Mouse (Mus musculus): ENCODE results near the gene Rpp25l. TPM values are rescaled to one million over a fixed set of nuclear protein-coding genes. Genes with fewer than 3 reads are reported as not detected.
A peak's percentile ranks its signal among the peaks of the same experiment; 100 is the strongest.

The Rpp25l gene
- polyA plus RNA-seq, 1 experiment from 2014 or later, result 92.5 TPM

GRCm38 (mm10) chr4:41758701-41759100, 45.4 kb upstream of the Rpp25l start:
- H3K4me2 ChIP-seq (ENCODE audit: low read depth, low read length, severe bottlenecking), result no peak overlapping the region
- H3K4me1 ChIP-seq (replicated peaks; ENCODE audit: control insufficient read depth, insufficient read depth, low read length), result peaks cover 11% of the 10 kb centered on the region
- WGBS, result 92% methylated on average over 4 of the region's 4 CpGs
- no peak overlapping the region for H3K27ac ChIP-seq (ENCODE audit: low read depth, low read length)
- no peaks in the 10 kb centered on the region for H3K36me3 ChIP-seq (ENCODE audit: control insufficient read depth, insufficient read depth, low read length)
- DNase-seq (ENCODE audit: low spot score) (no peak), ATAC-seq (replicated peaks; ENCODE audit: low FRiP score) (no peak)
- H3K4me3 ChIP-seq (ENCODE audit: low read depth, low read length), result no peak overlapping the region
- no peaks in the 10 kb centered on the region for H3K27me3 ChIP-seq (ENCODE audit: control insufficient read depth, insufficient read depth, low read length)
- H3K9ac ChIP-seq (ENCODE audit: low read length), result no peak overlapping the region
- no peaks in the 10 kb centered on the region for H3K9me3 ChIP-seq (ENCODE audit: control insufficient read depth, low read length)

- Histone ChIP-seq H3K4me1 (replicated peaks; ENCODE audit: control insufficient read depth, insufficient read depth, low read length) (peaks cover 11% of the 10 kb centered on the region), H3K27me3 (ENCODE audit: control insufficient read depth, insufficient read depth, low read length) (no peaks in the 10 kb centered on the region), H3K36me3 (ENCODE audit: control insufficient read depth, insufficient read depth, low read length) (no peaks in the 10 kb centered on the region), H3K27ac (ENCODE audit: low read depth, low read length) (no peak overlapping the region), H3K4me2 (ENCODE audit: low read depth, low read length, severe bottlenecking) (no peak overlapping the region), H3K9ac (ENCODE audit: low read length) (no peak overlapping the region), H3K4me3 (ENCODE audit: low read depth, low read length) (no peak overlapping the region), H3K9me3 (ENCODE audit: control insufficient read depth, low read length) (no peaks in the 10 kb centered on the region)
- DNase-seq (ENCODE audit: low spot score) (peak; percentile 43), ATAC-seq (replicated peaks; ENCODE audit: low FRiP score) (no peak)
- 85% methylated on average over 11 of the region's 11 CpGs for WGBS
These were observed 44.7 kb upstream of the Rpp25l start for GRCm38 (mm10) chr4:41758021-41758420.

- Histone ChIP-seq H3K27ac (ENCODE audit: low read depth, low read length) (no peak overlapping the region), H3K4me2 (ENCODE audit: low read depth, low read length, severe bottlenecking) (no peak overlapping the region), H3K9ac (ENCODE audit: low read length) (no peak overlapping the region), H3K27me3 (ENCODE audit: control insufficient read depth, insufficient read depth, low read length) (no peaks in the 10 kb centered on the region), H3K9me3 (ENCODE audit: control insufficient read depth, low read length) (no peaks in the 10 kb centered on the region), H3K36me3 (ENCODE audit: control insufficient read depth, insufficient read depth, low read length) (no peaks in the 10 kb centered on the region), H3K4me1 (replicated peaks; ENCODE audit: control insufficient read depth, insufficient read depth, low read length) (peaks cover 11% of the 10 kb centered on the region), H3K4me3 (ENCODE audit: low read depth, low read length) (no peak overlapping the region)
- ATAC-seq (replicated peaks; ENCODE audit: low FRiP score), result no peak
- DNase-seq (ENCODE audit: low spot score), result peak; percentile 37
- 94% methylated on average over 13 of the region's 13 CpGs for WGBS
These were observed 44.0 kb upstream of the Rpp25l start for GRCm38 (mm10) chr4:41757321-41757720.

GRCm38 (mm10) chr4:41756440-41756839, 43.1 kb upstream of the Rpp25l start:
- H3K9me3 ChIP-seq (ENCODE audit: control insufficient read depth, low read length), result no peaks in the 10 kb centered on the region
- DNase-seq (ENCODE audit: low spot score) (peak; percentile 52), ATAC-seq (replicated peaks; ENCODE audit: low FRiP score) (no peak)
- H3K4me1 ChIP-seq (replicated peaks; ENCODE audit: control insufficient read depth, insufficient read depth, low read length), result peaks cover 8% of the 10 kb centered on the region
- peak overlapping the region; percentile 95; the same call in 1 of the 2 replicates for H3K4me2 ChIP-seq (ENCODE audit: low read depth, low read length, severe bottlenecking)
- no peaks in the 10 kb centered on the region for H3K36me3 ChIP-seq (ENCODE audit: control insufficient read depth, insufficient read depth, low read length)
- H3K4me3 ChIP-seq (ENCODE audit: low read depth, low read length), result peak overlapping the region; percentile 64
- H3K27me3 ChIP-seq (ENCODE audit: control insufficient read depth, insufficient read depth, low read length), result no peaks in the 10 kb centered on the region
- H3K27ac ChIP-seq (ENCODE audit: low read depth, low read length), result no peak overlapping the region
- 78% methylated on average over 8 of the region's 8 CpGs for WGBS
- no peak overlapping the region; the same call in 1 of the 2 replicates for H3K9ac ChIP-seq (ENCODE audit: low read length)

- Histone ChIP-seq H3K4me1 (replicated peaks; ENCODE audit: control insufficient read depth, insufficient read depth, low read length) (peaks cover 3% of the 10 kb centered on the region; the same call in 1 of the 2 replicates), H3K36me3 (ENCODE audit: control insufficient read depth, insufficient read depth, low read length) (no peaks in the 10 kb centered on the region), H3K9me3 (ENCODE audit: control insufficient read depth, low read length) (no peaks in the 10 kb centered on the region), H3K4me3 (ENCODE audit: low read depth, low read length) (peak within 1 kb of the TSS; percentile 64), H3K9ac (ENCODE audit: low read length) (peak within 1 kb of the TSS; percentile 64), H3K4me2 (ENCODE audit: low read depth, low read length, severe bottlenecking) (peak within 1 kb of the TSS; percentile 95), H3K27ac (ENCODE audit: low read depth, low read length) (peak within 1 kb of the TSS; percentile 27; the same call in 1 of the 2 replicates), H3K27me3 (ENCODE audit: control insufficient read depth, insufficient read depth, low read length) (no peaks in the 10 kb centered on the region)
- ATAC-seq (replicated peaks; ENCODE audit: low FRiP score), result peak; percentile 67
- WGBS, result under 1% methylated on average over 56 of the region's 57 CpGs
- DNase-seq (ENCODE audit: low spot score), result peak; percentile 86
These were observed 42.3 kb upstream of the Rpp25l start, which contains the start of gene Sigmar1 for GRCm38 (mm10) chr4:41755338-41756305. TSS of gene Sigmar1 (minus strand) at chr4:41756157.

GRCm38 (mm10) chr4:41754797-41755337, 41.5 kb upstream of the Rpp25l start, which contains the start of gene Galt:
TSS of gene Galt (plus strand) at chr4:41755228.
- no peak for DNase-seq (ENCODE audit: low spot score)
- Histone ChIP-seq H3K9ac (ENCODE audit: low read length) (peak within 1 kb of the TSS; percentile 64), H3K4me3 (ENCODE audit: low read depth, low read length) (peak within 1 kb of the TSS; percentile 64), H3K9me3 (ENCODE audit: control insufficient read depth, low read length) (no peaks in the 10 kb centered on the region), H3K27me3 (ENCODE audit: control insufficient read depth, insufficient read depth, low read length) (no peaks in the 10 kb centered on the region), H3K4me2 (ENCODE audit: low read depth, low read length, severe bottlenecking) (peak within 1 kb of the TSS; percentile 95), H3K27ac (ENCODE audit: low read depth, low read length) (peak within 1 kb of the TSS; percentile 27; the same call in 1 of the 2 replicates), H3K4me1 (replicated peaks; ENCODE audit: control insufficient read depth, insufficient read depth, low read length) (no peaks in the 10 kb centered on the region; the same call in 1 of the 2 replicates), H3K36me3 (ENCODE audit: control insufficient read depth, insufficient read depth, low read length) (no peaks in the 10 kb centered on the region)
- ATAC-seq (replicated peaks; ENCODE audit: low FRiP score), result peak; percentile 60
- WGBS, result 12% methylated on average over 14 of the region's 14 CpGs

GRCm38 (mm10) chr4:41745021-41745420, 31.7 kb upstream of the Rpp25l start:
- H3K36me3 ChIP-seq (ENCODE audit: control insufficient read depth, insufficient read depth, low read length), result no peaks in the 10 kb centered on the region
- H3K4me1 ChIP-seq (replicated peaks; ENCODE audit: control insufficient read depth, insufficient read depth, low read length), result 0 out of 2 replicates have a peak, but pooled peaks cover 3% of the 10 kb centered on the region
- DNase-seq (ENCODE audit: low spot score) (no peak), ATAC-seq (replicated peaks; ENCODE audit: low FRiP score) (no peak)
- peaks cover 12% of the 10 kb centered on the region; the same call in 1 of the 2 replicates for H3K9me3 ChIP-seq (ENCODE audit: control insufficient read depth, low read length)
- H3K27ac ChIP-seq (ENCODE audit: low read depth, low read length), result no peak overlapping the region
- H3K4me2 ChIP-seq (ENCODE audit: low read depth, low read length, severe bottlenecking), result no peak overlapping the region
- H3K4me3 ChIP-seq (ENCODE audit: low read depth, low read length), result no peak overlapping the region
- 91% methylated on average over 1 of the region's 1 CpGs for WGBS
- H3K9ac ChIP-seq (ENCODE audit: low read length), result no peak overlapping the region
- no peaks in the 10 kb centered on the region for H3K27me3 ChIP-seq (ENCODE audit: control insufficient read depth, insufficient read depth, low read length)

GRCm38 (mm10) chr4:41744131-41744530, 30.8 kb upstream of the Rpp25l start:
- ATAC-seq (replicated peaks; ENCODE audit: low FRiP score) (no peak), DNase-seq (ENCODE audit: low spot score) (no peak)
- H3K4me2 ChIP-seq (ENCODE audit: low read depth, low read length, severe bottlenecking), result no peak overlapping the region
- no peaks in the 10 kb centered on the region for H3K27me3 ChIP-seq (ENCODE audit: control insufficient read depth, insufficient read depth, low read length)
- WGBS, result 81% methylated on average over 2 of the region's 2 CpGs
- peaks cover 12% of the 10 kb centered on the region; the same call in 1 of the 2 replicates for H3K9me3 ChIP-seq (ENCODE audit: control insufficient read depth, low read length)
- H3K4me1 ChIP-seq (replicated peaks; ENCODE audit: control insufficient read depth, insufficient read depth, low read length), result peaks cover 6% of the 10 kb centered on the region; the same call in 1 of the 2 replicates
- no peak overlapping the region for H3K27ac ChIP-seq (ENCODE audit: low read depth, low read length)
- H3K36me3 ChIP-seq (ENCODE audit: control insufficient read depth, insufficient read depth, low read length), result no peaks in the 10 kb centered on the region; the same call in 1 of the 2 replicates
- no peak overlapping the region for H3K4me3 ChIP-seq (ENCODE audit: low read depth, low read length)
- no peak overlapping the region for H3K9ac ChIP-seq (ENCODE audit: low read length)

All from forebrain, embryonic 11.5 days (tissue).